Mouse (Mus musculus) stomach, embryonic 14.5 days (tissue): Measurements from ENCODE around the gene Adar. TPM values are rescaled to one million over a fixed set of nuclear protein-coding genes. Genes with fewer than 3 reads are reported as not detected.

Source experiments
- ATAC-seq: fragments of 200-750 bp; cut with Nextera tagmentation; 2 replicates; pipeline ENCODE4 v1.8.0; 2017; ENCODE audit warnings: low read depth, moderate TSS enrichment; ENCODE audit not compliant: insufficient number of reproducible peaks, insufficient read depth, low FRiP score
- H3K27ac ChIP-seq: fragments of 300-500 bp; sonication (generic); 2 replicates; pipeline ENCODE4 v1.5.1; 2014; ENCODE audit warnings: mild to moderate bottlenecking, low read length, moderate library complexity, mixed read lengths
- H3K27me3 ChIP-seq: fragments of 300-500 bp; sonication (generic); 2 replicates; pipeline ENCODE4 v1.6.1; 2014; ENCODE audit warnings: low read length, control low read depth, mixed read lengths; ENCODE audit not compliant: control insufficient read depth, insufficient read depth
- H3K36me3 ChIP-seq: fragments of 300-500 bp; sonication (generic); 2 replicates; pipeline ENCODE4 v1.6.1; 2014; ENCODE audit warnings: mild to moderate bottlenecking, control low read depth, low read length, moderate library complexity, mixed read lengths; ENCODE audit not compliant: control insufficient read depth, insufficient read depth
- H3K4me1 ChIP-seq: fragments of 300-500 bp; sonication (generic); 2 replicates; pipeline ENCODE4 v1.6.1; 2014; ENCODE audit warnings: low read length, control low read depth, mixed read lengths; ENCODE audit not compliant: control insufficient read depth, insufficient read depth
- H3K4me2 ChIP-seq: fragments of 300-500 bp; sonication (generic); replicated peaks from 2 replicates; pipeline ENCODE4 v1.6.1; 2014; ENCODE audit warnings: low read depth, low read length, control low read depth
- H3K4me3 ChIP-seq: fragments of 300-500 bp; sonication (generic); 2 replicates; pipeline ENCODE4 v1.5.1; 2014; ENCODE audit warnings: low read depth, low read length, control low read depth
- H3K9ac ChIP-seq: fragments of 300-500 bp; sonication (generic); replicated peaks from 2 replicates; pipeline ENCODE4 v1.6.1; 2014; ENCODE audit warnings: low read depth, mild to moderate bottlenecking, control low read depth, low read length, moderate library complexity, mixed read lengths
- H3K9me3 ChIP-seq: fragments of 300-500 bp; sonication (generic); 2 replicates; pipeline ENCODE4 v1.6.1; 2016; ENCODE audit warnings: low read depth, low read length, control low read depth; ENCODE audit not compliant: control insufficient read depth
- WGBS: fragments of 180-500 bp; shearing (Covaris S2); extraction: QIAGEN DNeasy Blood & Tissue Kit; methylation state at CpG from one replicate; pipeline ENCODE4 v1.1.7; 2014; 5-methylcytosine and 5-hydroxymethylcytosine counted together
- polyA plus RNA-seq: library from polyadenylated mRNA; unstranded; fragments of >200 nt; fragmentation: Nextera tagmentation; extraction: Ambion mirVana; gene quantifications from 2 replicates; pipeline ENCODE4 v1.2.1, GENCODE M21; 2014

Adar gene
- polyA plus RNA-seq, 1 experiment from 2014 or later, result 16.6 TPM

DNA sequence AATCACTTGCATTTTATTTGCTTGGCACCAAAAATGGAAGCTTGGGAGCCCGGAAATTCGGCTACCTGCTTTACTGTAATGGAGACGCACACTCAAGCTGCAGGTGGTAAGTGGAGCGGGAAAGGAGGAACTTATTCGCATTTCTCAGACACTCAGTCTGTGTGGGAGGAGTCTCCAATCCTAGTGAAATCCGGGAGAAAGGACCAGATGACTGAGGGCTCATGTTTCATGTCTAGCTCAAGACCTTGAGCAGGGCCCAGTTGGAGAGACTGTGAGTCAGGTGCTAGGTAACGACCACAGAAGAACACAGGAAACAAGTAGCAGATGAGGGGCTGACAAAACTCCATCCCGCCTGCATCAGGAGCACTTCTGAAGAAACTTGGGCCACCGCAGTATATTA lies 23.0 kb upstream of the Adar start:
- no peaks in the 10 kb centered on the region for H3K4me1 ChIP-seq
- WGBS, result 60% methylated on average over 9 of the region's 9 CpGs
- ATAC-seq, result no peak
- no peak overlapping the region for H3K4me3 ChIP-seq
- no peak overlapping the region for H3K4me2 ChIP-seq
- H3K9me3 ChIP-seq, result no peaks in the 10 kb centered on the region
- H3K27me3 ChIP-seq, result no peaks in the 10 kb centered on the region
- H3K36me3 ChIP-seq, result no peaks in the 10 kb centered on the region
- no peak overlapping the region for H3K27ac ChIP-seq
- no peak overlapping the region for H3K9ac ChIP-seq

DNA sequence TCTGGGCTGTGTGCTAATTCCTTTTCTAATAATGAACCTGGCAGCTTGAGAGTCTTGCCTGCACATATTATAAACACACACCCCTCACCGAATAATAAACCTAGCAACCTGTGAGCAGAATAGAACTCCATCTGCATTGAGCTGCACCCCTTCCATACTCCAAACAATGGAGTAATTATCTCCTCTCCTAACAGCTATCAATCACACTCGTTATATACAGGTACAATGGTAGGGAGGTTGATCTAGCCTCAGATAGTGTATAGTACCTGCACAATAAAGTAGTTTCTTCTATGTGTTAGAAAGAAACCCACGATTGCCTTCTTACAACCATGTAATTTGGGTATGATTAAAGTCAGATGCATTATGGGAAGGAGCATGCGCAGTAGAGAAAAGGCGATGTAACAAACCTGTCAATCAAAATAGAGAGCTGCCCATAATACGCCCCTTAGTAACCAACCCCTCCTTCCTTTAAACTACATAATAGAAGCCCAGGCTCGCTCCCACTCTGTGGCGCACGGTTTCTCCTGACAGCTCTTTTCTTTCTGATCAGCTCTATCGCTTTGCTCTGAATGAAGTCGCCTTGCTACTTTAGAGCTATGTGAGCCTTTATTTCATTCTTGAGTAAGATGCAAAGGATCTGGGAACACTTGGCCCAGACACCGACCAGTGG lies 18.5 kb upstream of the Adar start:
- no peaks in the 10 kb centered on the region for H3K9me3 ChIP-seq
- no peaks in the 10 kb centered on the region for H3K4me1 ChIP-seq
- H3K27ac ChIP-seq, result no peak overlapping the region
- H3K27me3 ChIP-seq, result no peaks in the 10 kb centered on the region
- no peak overlapping the region for H3K4me2 ChIP-seq
- H3K4me3 ChIP-seq, result no peak overlapping the region
- no peak overlapping the region for H3K9ac ChIP-seq
- WGBS, result 83% methylated on average over 12 of the region's 12 CpGs
- no peak for ATAC-seq
- H3K36me3 ChIP-seq, result no peaks in the 10 kb centered on the region

DNA sequence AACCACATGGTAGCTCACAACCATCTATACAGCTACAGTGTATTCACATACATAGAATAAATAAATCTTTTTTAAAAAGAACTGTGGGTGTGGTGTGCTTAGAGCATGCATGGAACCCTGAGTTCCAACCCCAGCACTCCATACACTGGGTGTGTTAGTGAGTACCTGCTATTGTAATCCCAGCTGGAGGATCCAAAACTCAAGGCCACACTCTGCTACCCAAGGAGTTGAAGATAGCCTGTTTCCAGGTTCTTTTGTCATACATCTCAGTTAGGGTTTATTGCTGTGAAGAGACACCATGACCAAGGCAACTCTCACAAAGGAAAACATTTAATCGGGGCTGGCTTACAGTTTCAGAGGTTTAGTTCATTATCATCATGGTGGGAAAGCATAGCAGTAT lies 15.9 kb upstream of the Adar start:
- Histone ChIP-seq H3K27ac (no peak overlapping the region), H3K27me3 (no peaks in the 10 kb centered on the region), H3K4me2 (no peak overlapping the region), H3K4me1 (no peaks in the 10 kb centered on the region), H3K9ac (no peak overlapping the region), H3K9me3 (no peaks in the 10 kb centered on the region), H3K36me3 (no peaks in the 10 kb centered on the region), H3K4me3 (no peak overlapping the region)
- ATAC-seq, result no peak
- 84% methylated on average over 1 of the region's 1 CpGs for WGBS

DNA sequence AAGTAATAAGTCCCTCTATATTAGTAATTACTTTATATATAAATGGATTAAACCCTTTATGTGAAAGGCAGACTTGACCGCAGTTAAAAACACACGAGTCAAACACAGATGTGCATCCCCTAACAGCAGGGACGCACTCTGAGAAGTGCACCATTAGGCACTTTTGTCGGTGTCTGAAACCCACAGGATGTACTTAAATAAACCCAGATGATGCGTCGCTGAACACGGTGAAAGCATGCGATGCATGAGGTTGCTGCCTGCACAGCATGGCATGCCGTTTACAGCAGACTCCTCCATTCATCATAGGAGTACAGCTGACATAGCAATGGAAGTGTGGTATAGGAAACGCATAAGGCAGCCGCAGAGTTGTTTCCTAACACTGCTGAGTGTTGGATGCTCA lies 14.4 kb upstream of the Adar start:
- H3K4me1 ChIP-seq, result no peaks in the 10 kb centered on the region
- 68% methylated on average over 11 of the region's 11 CpGs for WGBS
- ATAC-seq, result no peak
- no peaks in the 10 kb centered on the region for H3K27me3 ChIP-seq
- H3K36me3 ChIP-seq, result no peaks in the 10 kb centered on the region
- H3K9me3 ChIP-seq, result no peaks in the 10 kb centered on the region
- no peak overlapping the region for H3K9ac ChIP-seq
- H3K4me3 ChIP-seq, result no peak overlapping the region
- H3K27ac ChIP-seq, result no peak overlapping the region
- H3K4me2 ChIP-seq, result no peak overlapping the region

DNA sequence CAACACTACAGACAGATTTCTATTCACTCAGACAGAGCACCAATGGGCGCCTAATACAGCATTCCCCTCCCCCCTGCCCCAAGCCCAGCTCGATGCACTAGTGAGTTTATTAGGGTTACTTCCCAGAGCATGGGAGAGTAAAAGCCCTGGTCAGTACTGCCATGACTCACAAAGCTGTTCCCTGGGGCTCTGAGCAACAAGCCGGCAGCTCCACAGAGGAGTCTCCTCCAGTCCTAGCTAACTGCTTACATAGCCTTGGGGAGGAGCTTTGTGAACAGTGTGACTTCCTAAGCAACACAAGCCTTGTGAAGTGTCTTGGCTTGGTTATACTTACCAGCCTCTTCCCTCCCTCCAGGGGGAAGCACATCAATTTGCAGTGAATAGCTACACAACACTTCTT lies 11.2 kb upstream of the Adar start:
- no peak for ATAC-seq
- no peaks in the 10 kb centered on the region for H3K9me3 ChIP-seq
- H3K4me3 ChIP-seq, result no peak overlapping the region
- no peak overlapping the region for H3K9ac ChIP-seq
- 41% methylated on average over 3 of the region's 3 CpGs for WGBS
- H3K4me1 ChIP-seq, result no peaks in the 10 kb centered on the region
- no peaks in the 10 kb centered on the region for H3K36me3 ChIP-seq
- H3K4me2 ChIP-seq, result no peak overlapping the region
- no peak overlapping the region for H3K27ac ChIP-seq
- H3K27me3 ChIP-seq, result no peaks in the 10 kb centered on the region

DNA sequence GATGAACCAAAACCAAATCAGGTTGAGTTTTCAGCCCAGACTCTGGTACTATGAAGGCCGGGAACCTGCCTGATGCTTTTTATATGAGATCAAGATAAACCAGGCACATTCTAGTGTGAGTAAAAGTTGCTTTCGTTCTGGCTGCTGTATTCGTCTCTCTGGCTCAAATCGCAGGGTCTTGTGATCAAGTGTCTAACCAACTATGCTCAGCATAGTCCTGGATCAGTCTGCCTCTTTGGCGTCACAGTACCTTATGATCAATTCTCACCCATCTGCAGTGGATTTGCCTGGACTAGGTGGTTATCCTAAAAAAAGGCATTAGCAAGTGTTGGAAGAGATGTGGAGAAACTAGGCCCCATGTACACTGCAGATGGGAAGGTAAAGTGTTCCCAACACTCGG lies 10.8 kb upstream of the Adar start:
- no peak overlapping the region for H3K4me2 ChIP-seq
- ATAC-seq, result no peak
- H3K4me3 ChIP-seq, result no peak overlapping the region
- H3K9ac ChIP-seq, result no peak overlapping the region
- H3K27me3 ChIP-seq, result no peaks in the 10 kb centered on the region
- no peaks in the 10 kb centered on the region for H3K36me3 ChIP-seq
- no peak overlapping the region for H3K27ac ChIP-seq
- H3K4me1 ChIP-seq, result no peaks in the 10 kb centered on the region
- whole genome bisulfite sequencing, result 73% methylated on average over 6 of the region's 6 CpGs
- H3K9me3 ChIP-seq, result no peaks in the 10 kb centered on the region

DNA sequence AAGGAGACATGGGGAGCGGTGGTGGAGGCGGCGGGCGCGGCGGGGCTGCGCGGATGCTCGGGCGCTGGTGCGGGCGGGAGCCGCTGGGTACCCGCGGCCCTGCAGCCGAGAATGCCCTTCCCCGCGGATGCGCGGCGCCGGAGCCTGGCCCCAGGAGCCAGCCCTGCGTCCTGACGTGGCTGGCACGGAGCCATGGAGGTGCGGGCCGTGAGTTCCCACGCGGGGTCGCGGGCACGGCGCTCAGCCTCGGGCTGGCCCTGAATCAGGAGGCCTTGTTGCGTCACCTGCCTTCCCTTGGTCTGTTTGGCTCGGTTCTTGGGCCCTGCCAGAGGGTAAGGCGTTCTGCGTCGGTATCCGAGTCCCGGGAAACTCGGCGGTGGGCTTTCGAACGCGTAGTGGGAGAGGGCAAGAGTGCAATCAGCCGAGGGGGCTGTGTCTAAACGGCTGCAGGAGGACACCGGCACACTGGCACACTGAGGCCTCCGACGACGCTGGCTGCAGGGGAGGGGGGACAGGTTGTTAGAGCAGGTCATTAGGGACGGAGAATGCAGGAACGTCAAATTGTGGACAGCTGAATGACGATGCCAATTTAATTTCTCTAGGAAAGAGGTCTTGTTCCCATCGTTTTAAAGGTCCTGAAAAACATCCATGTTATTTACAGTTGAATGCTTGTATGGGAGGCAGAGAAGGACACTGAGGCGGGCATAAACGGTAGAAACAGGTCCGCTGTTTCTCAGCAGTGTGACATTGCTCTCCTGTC lies 565 bp downstream of the Adar start:
- Histone ChIP-seq H3K9me3 (no peaks in the 10 kb centered on the region), H3K4me2 (peak overlapping the region; percentile 92), H3K4me1 (peaks cover 8% of the 10 kb centered on the region; the same call in 1 of the 2 replicates), H3K4me3 (peak overlapping the region; percentile 91), H3K27ac (peak overlapping the region; percentile 12; the same call in 1 of the 2 replicates), H3K36me3 (no peaks in the 10 kb centered on the region), H3K9ac (peak overlapping the region; percentile 81), H3K27me3 (no peaks in the 10 kb centered on the region)
- ATAC-seq, result peak; percentile 69
- 2% methylated on average over 56 of the region's 59 CpGs for WGBS

DNA sequence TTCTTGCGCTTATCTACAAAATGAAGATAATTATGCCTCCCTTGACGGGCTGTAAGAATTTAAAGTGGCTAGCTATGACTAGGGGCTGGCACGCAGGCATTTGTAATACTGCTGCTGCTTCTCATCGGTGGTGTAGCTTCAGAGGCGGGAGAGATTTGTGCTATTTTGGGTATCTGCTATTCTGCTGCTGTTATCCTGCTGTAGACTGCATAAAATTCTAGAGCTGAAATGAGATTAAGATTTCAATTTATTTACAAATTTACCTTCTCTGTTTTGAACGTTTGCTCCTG lies 1.1 kb downstream of the Adar start:
- ATAC-seq, result no peak
- H3K27me3 ChIP-seq, result no peaks in the 10 kb centered on the region
- peaks cover 11% of the 10 kb centered on the region; the same call in 1 of the 2 replicates for H3K4me1 ChIP-seq
- no peaks in the 10 kb centered on the region for H3K36me3 ChIP-seq
- peak overlapping the region; percentile 92 for H3K4me2 ChIP-seq
- H3K27ac ChIP-seq, result no peak overlapping the region
- WGBS, result 57% methylated on average over 6 of the region's 6 CpGs
- H3K4me3 ChIP-seq, result peak overlapping the region; percentile 91
- no peaks in the 10 kb centered on the region for H3K9me3 ChIP-seq
- H3K9ac ChIP-seq, result no peak overlapping the region

DNA sequence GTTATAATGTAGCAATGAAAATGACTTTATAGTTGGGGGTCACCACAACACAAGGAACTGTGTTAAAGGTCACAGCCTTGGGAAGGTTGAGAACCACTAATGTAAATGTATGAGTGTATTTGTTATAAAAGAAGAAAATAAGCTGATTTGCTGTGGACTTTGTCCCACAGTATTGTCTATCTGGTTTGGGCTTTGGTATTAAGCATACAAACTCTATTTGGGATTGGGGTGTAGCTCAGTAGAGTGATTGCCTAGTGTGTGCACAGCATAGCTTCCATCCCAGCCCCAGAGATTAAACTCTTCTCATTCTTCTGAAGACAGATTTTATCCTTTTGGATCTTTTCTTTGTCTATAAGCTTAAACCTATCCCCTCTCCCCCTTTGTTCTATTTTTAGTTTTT lies 7.2 kb downstream of the Adar start:
- Histone ChIP-seq H3K27me3 (no peaks in the 10 kb centered on the region), H3K27ac (no peak overlapping the region), H3K4me2 (no peak overlapping the region), H3K36me3 (no peaks in the 10 kb centered on the region), H3K9ac (no peak overlapping the region), H3K4me1 (0 out of 2 replicates have a peak, but pooled peaks cover 5% of the 10 kb centered on the region), H3K4me3 (no peak overlapping the region), H3K9me3 (no peaks in the 10 kb centered on the region)
- ATAC-seq, result no peak
